Mouse (Mus musculus): ENCODE results near the gene Lgi2. TPM values are rescaled to one million over a fixed set of nuclear protein-coding genes. Genes with fewer than 3 reads are reported as not detected.

Lgi2 gene
- not detected in 2 replicates for total RNA-seq (2015; ENCODE audit: low replicate concordance)
- total RNA-seq (2017; ENCODE audit: low replicate concordance) = not detected in 2 replicates

DNA sequence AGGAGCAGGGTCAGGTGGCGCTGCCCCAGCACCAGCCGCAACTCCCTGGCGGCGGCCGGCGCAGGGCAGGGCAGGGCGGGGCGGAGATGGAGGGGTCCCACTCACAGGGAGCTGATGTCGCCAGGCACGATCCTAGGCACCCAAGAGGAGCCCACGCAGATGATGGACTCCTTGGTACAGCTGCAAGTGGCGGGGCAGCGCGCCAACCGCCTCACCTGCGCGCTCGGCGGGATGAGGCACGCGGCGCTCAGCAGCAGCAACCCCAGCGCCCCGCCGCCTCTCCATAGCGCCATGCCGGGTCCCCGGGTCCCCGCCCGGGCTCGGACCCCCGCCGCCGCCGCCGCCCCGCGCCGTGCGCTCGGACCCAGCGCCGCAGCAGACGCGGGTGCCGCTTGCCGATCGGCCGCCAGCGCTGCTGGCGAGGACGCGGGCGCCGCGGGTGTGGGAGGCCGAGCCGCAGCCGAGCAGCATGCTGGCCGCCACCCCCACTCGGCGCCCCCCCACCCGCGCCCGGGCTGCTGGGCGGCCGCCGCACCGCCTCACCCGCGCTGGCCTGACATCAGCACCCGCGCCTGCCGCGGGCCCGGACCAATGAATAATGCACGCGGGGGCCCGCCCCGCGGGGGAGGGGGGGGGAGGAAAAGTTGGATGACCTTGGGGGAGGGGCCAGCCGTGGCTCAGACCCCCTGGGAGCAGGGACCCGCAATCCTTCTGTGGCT is at the start of gene Lgi2:
Gene Lgi2 (minus strand): TSS at position 650 of the 719 bp plus-strand sequence.
- ATAC-seq (replicated peaks; ENCODE audit: low FRiP score, poor library complexity, severe bottlenecking) = no peak

DNA sequence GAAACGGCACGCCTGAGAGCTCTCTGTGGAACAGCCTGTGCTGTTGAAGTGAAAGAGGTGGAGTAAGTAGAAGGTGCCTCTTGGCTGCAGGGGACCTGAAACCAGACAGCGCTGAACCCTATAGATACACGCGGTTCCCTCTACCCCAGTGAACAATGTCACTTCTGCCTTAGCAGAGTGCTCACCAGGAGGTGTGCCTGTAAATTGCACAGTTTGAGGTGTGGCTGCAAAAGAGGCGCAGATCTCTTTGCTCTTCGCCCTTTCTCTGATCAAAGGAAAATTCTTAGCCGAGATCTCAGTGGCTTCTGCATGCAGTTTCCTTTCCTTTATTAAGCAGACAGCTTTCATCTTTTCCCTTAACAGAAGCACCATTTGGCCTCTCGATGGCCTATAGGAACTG is 49.2 kb upstream of the Lgi2 start:
- no peak for ATAC-seq (replicated peaks; ENCODE audit: low FRiP score, poor library complexity, severe bottlenecking)

DNA sequence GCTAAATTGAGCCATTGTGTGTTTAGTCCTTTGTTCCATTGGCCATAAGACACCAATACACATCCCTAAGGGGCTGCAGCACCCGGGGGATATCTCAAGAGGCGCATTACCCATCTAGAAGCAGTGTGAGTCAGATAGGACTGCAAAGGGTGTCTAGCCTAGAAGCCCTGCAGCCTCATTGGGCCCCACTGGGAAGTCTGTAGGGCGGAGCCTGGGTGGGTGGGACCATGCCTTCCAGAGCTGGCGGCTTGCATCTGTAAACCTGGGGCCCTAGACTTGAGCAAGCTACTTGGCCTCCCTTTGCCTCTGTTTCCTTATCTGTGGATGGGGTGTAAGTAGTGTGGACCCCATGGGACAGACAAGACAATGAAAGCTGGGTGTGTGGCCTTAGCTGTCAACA is 48.4 kb upstream of the Lgi2 start:
- no peak for ATAC-seq (replicated peaks; ENCODE audit: low FRiP score, poor library complexity, severe bottlenecking)

DNA sequence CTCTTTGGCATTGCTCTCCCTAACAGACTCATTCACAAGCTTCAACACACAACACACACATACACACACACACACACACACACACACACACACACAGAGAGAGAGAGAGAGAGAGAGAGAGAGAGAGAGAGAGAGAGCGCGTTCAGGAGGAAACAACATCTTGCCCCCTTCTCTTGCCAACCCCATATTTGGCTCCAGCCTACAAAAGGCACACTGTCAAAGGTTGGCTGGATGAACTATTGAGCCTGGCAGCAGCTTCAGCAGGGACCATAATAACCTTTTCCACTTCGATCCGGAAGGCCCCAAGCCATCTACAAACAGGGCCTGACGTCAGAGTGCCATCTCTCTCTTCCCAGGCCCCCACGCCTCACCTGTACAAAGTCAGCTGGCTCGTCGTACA is 46.5 kb upstream of the Lgi2 start:
- no peak for ATAC-seq (replicated peaks; ENCODE audit: low FRiP score, poor library complexity, severe bottlenecking)

DNA sequence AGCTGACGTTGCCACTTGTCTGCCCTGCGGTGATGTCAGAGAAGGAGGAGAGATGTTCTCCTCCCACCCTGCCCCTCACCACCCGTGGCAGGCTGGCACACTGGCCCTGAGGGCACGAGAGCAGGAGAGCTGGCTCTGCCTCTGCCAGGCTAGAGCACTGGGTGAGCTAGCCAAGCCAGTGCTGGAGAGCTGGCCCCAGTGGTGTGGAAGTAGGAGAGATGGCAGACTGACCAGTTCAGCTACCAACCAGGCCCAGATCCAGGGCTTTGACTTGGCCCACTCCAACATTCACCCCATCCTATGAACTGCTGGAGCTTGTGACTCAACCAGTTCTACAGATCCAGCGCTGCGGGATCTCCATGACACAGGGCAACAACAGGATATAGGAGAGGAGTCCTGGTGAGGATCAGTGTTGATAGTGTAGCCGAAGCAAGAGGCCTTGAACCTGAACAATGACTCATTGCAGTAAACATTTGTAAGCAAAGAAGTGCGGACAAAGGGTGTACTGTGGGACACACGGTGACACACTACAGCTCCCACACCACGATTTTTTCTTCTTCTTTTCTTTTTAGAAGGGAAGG is 45.1 kb upstream of the Lgi2 start:
- ATAC-seq (replicated peaks; ENCODE audit: low FRiP score, poor library complexity, severe bottlenecking) = no peak

DNA sequence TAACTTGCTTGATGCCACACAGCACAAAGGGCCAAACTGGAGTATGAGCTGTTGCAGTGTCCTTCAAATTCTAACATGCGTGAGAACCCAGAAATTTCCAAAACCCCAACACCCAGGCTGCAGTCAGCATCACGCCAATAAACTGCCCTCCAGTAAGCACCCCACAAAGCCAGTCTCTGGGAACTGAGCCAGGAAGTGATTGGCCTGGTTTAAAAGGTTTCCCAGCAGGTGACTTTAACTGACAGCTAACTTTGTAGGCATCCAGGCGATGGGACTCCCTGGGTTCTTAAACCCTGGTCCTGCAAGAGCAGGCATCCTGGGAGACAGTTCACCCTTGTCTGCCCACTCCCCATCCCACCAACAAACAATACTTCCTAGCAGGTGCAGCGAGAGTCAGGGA is 44.0 kb upstream of the Lgi2 start:
- no peak for ATAC-seq (replicated peaks; ENCODE audit: low FRiP score, poor library complexity, severe bottlenecking)

DNA sequence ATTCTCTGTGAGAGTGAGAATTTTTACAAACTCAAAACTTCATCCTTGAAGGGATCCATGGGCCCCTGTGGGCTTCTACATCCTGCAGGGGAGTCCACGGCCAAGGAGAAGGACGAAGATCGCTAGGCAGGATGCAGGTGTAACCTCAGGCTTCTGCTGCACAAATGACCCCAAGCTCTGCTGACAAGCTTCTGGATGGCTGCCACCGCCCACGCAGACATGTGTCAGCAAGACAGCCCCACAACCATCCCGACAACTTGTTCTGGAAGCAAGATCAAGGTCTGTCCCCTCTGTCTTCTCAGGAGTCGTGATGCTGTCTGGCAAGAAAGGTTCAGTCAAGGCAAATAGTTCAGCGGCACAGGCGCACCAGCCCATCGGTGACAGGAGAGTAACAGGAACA is 43.4 kb upstream of the Lgi2 start:
- no peak for ATAC-seq (replicated peaks; ENCODE audit: low FRiP score, poor library complexity, severe bottlenecking)

DNA sequence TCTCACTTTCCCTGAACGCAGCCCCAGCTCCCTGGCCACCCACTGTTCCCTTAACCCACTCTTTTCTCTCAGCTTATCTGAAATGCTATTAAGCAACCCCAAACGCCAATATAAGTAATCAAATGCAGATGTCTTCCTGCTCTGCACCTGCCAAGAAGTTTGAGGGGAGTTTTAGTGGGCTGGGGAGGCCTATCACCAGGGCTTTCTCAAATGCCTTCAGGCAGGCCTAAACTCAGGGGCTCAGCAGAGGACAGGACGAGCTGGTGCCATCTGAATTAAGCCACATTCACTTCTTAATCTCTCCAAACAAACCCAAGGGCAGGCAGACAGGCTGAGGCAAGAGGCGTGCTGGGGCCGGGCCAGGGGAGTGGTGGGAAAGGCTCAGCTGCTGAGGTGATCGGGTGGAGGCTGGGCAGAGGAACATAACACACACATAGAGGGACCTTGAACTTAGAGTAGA is 38.4 kb upstream of the Lgi2 start:
- no peak for ATAC-seq (replicated peaks; ENCODE audit: low FRiP score, poor library complexity, severe bottlenecking)

DNA sequence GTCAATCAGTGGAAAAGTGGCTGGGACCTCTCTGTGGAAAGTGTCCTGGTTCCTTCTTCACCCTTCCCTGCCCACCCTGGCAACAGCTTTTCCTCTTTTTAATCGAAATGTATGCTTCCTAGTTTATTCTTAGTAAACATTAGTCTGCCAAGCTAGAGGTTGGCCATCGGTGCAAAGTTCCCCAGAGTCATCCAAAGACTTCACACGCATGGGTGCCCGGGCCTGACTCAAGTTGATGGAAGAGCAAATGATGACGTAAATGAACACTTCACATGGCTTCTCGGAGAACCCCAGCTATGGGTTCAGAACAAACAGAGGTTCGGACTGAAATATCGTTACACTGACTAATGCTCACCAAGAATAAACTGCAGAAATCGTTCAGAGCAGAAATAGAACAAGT is 24.4 kb upstream of the Lgi2 start:
- ATAC-seq (replicated peaks; ENCODE audit: low FRiP score, poor library complexity, severe bottlenecking) = no peak

DNA sequence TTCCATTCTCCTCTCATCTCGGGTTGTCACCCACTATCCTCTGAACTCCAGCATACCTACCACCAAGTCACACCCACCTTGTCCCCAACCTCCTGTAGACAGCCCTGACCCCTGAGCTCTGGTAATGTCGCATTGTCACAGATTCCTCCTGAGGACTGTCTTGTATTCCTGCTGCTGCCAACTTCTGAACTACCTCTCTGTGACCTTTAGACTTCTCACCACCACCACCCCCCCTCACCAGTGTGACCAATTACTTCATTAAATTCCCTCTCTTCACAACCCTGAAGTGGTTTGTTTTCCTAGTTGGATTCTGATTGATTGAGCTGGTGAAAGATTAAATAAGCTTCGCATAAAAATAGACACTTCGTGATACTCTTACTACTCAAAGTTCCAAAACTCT is 22.4 kb upstream of the Lgi2 start:
- ATAC-seq (replicated peaks; ENCODE audit: low FRiP score, poor library complexity, severe bottlenecking) = no peak

DNA sequence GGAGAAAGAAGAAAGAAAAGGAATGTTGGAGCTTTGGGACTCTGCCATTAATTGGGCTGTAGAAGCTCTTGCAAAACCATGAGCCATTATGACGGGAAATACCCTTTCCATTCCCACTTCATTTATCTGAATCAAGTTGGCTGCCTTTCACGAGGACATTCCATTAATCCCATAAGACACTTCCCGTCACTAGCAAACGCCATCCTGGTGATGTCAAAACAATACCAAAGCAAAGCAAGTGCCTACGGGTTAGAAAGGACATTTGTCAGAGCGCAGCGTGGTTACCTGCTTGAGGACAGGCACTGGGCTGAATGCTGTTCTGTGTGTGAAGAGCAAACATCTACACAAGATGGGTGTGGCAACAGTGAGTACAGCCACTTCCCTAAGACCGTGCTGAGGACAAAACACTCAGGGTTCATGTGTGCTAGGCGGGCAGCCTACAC is 21.1 kb upstream of the Lgi2 start:
- no peak for ATAC-seq (replicated peaks; ENCODE audit: low FRiP score, poor library complexity, severe bottlenecking)

DNA sequence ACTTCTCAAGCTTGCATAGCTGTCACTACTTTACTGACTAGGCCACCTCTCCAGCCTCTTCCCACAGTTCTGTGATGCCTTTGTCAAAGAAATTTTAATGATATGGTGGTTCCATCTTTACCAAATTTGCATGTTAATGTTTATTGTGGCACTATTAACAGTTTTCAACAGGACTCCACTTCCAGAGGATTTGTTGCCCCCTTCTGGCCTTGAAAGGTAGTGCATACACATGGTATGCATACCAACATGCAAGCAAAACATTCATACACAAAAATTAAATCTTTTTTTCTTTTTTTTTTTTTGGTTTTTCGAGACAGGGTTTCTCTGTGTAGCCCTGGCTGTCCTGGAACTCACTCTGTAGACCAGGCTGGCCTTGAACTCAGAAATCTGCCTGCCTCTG is 6.3 kb upstream of the Lgi2 start:
- no peak for ATAC-seq (replicated peaks; ENCODE audit: low FRiP score, poor library complexity, severe bottlenecking)

DNA sequence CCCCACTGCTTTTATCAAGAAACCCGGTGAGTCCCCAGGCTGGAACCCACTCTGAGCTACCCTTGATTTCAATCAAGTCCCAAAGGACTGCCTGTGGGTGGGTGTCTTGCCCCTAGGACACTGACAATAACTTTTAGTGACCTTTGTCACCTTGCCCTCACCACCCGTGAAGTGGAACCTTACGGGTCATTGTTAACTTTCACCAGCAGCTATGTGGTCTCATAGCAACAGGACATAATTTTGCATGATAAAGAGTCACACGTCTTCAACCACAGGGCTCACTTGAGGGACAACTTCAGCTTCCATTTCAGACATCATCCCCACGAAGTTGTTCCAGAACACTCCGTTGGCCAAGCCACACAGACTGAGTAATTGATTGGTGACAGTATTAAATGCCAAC is 4.5 kb upstream of the Lgi2 start:
- no peak for ATAC-seq (replicated peaks; ENCODE audit: low FRiP score, poor library complexity, severe bottlenecking)

DNA sequence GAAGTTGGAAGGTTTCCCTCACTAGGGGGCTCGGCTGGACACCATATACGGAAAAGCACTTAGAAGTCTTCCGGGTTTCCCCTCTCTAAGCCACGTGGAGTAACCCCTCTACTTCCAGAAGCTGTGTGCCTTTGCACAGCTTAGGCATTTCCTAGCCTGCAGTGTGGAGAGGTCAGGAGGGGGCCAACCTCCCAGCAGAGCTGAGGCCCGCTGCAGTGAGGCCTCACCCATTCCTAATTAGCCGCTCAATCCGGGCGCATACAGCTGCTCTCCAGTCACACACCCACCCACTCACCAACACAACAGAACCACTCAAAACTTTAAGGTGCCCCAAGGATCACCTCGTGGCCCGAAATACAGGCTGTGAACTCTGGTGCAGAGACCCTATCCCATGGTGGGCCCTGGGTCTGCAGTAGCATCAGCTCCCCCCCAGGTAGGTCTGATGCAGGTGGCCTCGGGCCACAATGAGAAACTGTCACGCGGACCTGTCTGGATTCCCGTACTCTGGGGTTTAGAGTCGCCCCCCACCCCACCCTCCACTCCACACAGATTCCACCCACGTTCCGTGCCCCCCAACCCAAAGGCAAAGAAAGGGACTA is 949 bp downstream of the Lgi2 start:
- ATAC-seq (replicated peaks; ENCODE audit: low FRiP score, poor library complexity, severe bottlenecking) = no peak

DNA sequence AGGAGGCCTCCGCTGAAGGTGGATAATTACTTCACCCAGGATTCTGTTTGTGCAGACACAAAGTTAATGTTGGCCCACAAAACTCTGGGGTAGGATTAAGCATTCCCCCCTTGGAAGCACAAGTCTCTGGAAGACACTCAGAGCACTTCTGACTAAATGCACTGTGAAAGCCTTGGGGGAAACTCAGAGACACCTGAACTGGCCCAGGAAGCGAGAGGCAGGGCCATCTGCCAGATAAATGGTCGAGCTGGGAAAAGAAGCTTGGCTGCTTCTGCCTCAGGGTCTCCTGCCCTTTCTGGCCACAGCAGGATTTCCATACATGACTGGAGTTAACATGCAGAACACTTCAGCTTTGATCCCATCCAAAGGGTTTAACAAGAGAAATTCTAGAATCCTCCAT is 1.9 kb downstream of the Lgi2 start:
- ATAC-seq (replicated peaks; ENCODE audit: low FRiP score, poor library complexity, severe bottlenecking) = no peak

DNA sequence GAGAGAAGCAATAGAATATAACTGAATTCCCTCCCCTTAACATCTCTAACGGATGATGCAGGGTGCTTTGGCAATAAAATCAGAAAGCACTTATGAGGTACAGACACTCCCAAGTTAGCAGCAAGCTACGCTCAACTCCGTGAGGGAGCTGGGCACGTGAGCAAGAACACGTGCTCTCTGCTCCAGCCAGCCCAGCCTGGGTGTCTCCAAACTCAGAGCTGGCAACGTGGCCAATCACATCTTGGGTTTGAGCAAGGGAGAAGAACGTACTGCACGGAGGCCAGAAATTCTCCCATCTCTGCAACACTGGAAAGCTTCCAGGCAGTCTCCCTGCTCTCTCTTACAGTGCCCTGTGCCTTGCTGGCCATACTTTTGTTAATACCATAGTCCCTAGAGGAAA is 6.0 kb downstream of the Lgi2 start:
- no peak for ATAC-seq (replicated peaks; ENCODE audit: low FRiP score, poor library complexity, severe bottlenecking)

DNA sequence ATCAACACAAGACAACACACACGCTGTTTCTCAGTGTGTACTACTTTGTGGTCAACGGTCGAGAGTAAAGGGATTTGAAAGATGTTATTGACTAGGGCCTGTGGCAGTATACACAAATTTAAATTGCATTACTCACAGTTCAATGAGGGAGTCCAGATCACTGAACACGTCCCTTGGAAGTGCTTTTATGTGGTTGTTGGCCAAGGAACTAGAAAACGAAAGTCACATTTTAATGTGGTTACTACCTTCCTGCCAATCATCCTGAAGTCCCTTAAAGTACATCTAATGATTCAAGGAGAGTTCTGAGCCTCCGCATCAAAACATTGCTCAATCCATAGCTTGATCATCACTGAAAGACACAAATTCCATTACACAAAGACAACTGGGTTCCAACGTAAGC is 10.7 kb downstream of the Lgi2 start:
- ATAC-seq (replicated peaks; ENCODE audit: low FRiP score, poor library complexity, severe bottlenecking) = no peak

DNA sequence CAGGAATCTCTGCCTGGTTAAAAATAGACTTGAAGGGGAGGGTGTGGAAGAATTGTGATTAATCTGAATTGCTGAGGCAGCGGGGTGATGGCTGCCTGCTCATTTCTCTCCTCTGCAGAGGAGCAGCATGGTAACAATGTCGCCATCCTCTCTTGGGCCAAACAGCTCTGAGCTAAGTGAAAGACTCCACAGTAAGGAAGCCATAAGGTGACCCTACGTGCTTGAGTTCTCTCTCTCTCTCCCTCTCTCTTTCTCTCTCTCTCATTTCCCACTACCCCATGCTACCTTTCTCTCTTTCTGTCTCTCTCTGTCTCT is 15.0 kb downstream of the Lgi2 start:
- no peak for ATAC-seq (replicated peaks; ENCODE audit: low FRiP score, poor library complexity, severe bottlenecking)

DNA sequence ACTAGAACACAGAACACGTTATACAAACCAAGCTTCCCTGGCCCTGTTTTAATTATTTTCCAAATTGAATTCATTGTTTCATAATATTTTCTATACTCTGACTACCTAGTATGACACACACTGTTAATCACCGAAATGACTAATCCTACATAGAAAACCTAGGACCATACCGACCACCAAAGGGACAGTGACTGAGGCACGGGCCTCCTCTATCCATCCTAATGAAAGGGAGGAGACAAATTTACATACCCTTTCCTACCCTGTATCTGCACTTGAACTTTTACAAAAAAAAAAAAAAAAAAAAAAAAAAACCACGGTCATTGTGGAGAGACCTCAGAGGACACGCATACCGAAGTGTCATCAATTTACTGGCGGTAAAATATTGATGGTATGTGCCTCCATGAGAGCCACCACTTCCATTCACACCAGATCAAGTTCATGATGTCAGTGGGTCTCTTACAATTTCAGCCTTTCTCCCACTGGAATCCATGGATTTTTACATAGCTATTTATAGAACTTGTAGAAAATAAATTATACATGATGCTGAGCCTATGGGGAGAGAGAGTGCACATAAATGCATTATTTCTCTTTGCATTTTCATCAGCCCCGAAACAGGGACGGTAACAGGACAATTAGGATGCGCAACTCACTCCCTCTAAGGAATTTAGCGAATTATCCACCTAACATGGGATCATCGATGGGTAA is 15.5 kb downstream of the Lgi2 start:
- ATAC-seq (replicated peaks; ENCODE audit: low FRiP score, poor library complexity, severe bottlenecking) = no peak

DNA sequence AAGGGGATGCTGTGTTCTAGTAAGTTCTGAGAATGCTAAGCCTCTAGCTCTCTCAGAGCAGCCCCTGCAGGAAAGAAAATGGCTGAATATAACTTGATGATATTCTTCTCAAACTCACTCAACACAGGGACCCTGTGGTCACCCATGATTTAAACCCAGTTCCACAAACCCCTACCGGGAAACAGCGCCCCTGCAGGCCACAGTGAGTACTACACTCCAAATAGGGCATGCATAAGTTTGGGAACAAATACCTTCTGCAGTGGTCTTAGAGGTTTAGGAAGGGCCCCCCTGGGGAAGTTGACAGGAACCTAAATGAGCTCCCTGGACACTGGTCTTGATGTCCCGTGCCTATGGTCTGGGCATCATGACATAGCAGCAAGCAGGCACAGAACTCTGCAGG is 19.3 kb downstream of the Lgi2 start:
- ATAC-seq (replicated peaks; ENCODE audit: low FRiP score, poor library complexity, severe bottlenecking) = no peak

DNA sequence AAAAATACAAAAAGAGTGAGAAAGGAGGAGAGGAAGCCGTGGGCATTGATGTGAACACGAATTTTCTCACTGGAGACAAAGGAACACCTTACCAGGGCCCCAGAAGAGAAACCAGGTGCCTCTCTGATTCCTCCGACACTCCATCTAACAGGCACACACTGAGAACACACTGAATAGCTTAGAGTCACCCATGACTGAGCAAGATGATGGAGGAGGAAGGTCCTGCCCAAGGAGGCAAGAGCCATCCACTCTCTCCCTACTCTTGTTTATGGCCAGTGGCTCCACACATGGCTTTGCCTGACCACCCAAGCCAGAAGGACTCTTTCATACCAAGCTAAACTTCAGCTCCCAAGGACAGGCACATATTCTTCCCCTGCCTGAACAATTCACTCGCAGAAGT is 22.5 kb downstream of the Lgi2 start:
- ATAC-seq (replicated peaks; ENCODE audit: low FRiP score, poor library complexity, severe bottlenecking) = no peak

Measured in erythroid progenitor cell, adult 5-6 weeks (primary cell).